Mouse (Mus musculus): ENCODE results near the gene Morn4. TPM values are rescaled to one million over a fixed set of nuclear protein-coding genes. Genes with fewer than 3 reads are reported as not detected.

Morn4 gene
- 32.3 TPM for polyA plus RNA-seq (2012; fragmentation: generic; extraction: Trizol)

DNA sequence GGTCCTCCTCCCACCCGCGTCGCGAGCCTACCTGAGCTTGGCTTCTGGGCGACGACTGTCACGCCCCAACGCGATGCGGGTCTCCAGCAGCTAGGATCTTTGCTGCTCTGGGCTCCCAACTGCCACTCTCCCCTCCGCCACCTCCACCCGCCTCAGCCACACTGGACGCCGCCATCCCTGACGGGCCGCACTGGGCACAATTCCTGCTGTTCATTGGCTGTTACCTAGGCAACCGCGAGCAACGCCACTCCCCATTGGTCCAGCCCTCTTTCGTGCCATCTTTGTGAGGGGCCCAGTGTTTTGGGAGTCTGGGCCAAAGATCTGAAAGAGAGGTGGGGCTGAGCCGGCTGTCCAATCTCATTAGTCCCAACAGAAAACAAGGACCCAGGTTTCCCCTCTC is at the start of gene Morn4:
Morn4 (minus strand) TSS at position 192 of the 400 bp plus-strand sequence.
- Histone ChIP-seq H3ac (ENCODE audit: control insufficient read depth, insufficient read length) (peak within 1 kb of the TSS; percentile 2), H3K27me3 (ENCODE audit: control insufficient read depth, insufficient read depth, insufficient read length) (no peaks in the 10 kb centered on the region), H3K4me2 (ENCODE audit: low read depth) (peak within 1 kb of the TSS; percentile 94), H3K36me3 (ENCODE audit: control insufficient read depth, insufficient read depth) (no peaks in the 10 kb centered on the region), H3K79me2 (ENCODE audit: control insufficient read depth, insufficient read depth) (peaks cover 5% of the 10 kb centered on the region), H3K4me3 (peak within 1 kb of the TSS; percentile 59)
- TF ChIP-seq REST (IDR thresholded peaks at IDR 0.05; ENCODE audit: insufficient read depth, insufficient read length) (no peak), POLR2AphosphoS2 (IDR thresholded peaks at IDR 0.05; ENCODE audit: insufficient read length, low read depth) (peak; percentile 80), E2F4 (IDR thresholded peaks at IDR 0.05; ENCODE audit: insufficient read depth) (no peak), MAX (IDR thresholded peaks at IDR 0.05; ENCODE audit: low read depth) (no peak), USF1 (IDR thresholded peaks at IDR 0.05; ENCODE audit: low read depth) (no peak), MYOD1 (IDR thresholded peaks at IDR 0.05; ENCODE audit: control insufficient read depth in 1 of 3, insufficient read length in 2 of 3, low read depth in 2 of 3) (no peak), CEBPB (IDR thresholded peaks at IDR 0.05; ENCODE audit: insufficient read depth, poor library complexity, severe bottlenecking) (no peak), POLR2A (IDR thresholded peaks at IDR 0.05; ENCODE audit: insufficient read length, low read depth) (peak; percentile 91)

DNA sequence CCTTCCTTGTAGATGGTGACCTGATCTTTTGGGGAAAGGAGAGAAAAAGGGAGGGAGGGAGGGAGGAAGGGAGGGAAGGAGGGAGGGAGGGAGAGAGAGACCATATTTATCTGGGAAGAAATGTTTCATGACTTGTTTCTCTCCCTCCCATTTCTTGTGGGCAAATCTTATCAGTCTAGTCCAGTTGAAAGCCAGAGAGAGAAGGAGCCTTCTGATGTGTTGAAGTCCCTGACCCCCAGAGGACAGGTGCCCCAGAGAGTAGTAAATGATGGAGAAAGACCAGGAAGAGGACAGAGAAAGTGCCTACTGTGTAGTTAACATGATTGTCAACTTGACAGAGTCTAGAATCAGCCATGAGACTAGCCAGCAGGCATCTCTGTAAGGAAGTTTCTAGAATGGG is 48.9 kb upstream of the Morn4 start:
- no peak overlapping the region for H3ac ChIP-seq (ENCODE audit: control insufficient read depth, insufficient read length)
- H3K36me3 ChIP-seq (ENCODE audit: control insufficient read depth, insufficient read depth): no peaks in the 10 kb centered on the region
- H3K4me3 ChIP-seq: no peak overlapping the region
- TF ChIP-seq CEBPB (IDR thresholded peaks at IDR 0.05; ENCODE audit: insufficient read depth, poor library complexity, severe bottlenecking): no peak
- TF ChIP-seq MYOD1 (IDR thresholded peaks at IDR 0.05; ENCODE audit: control insufficient read depth in 1 of 3, insufficient read length in 2 of 3, low read depth in 2 of 3): no peak
- no peak for TF ChIP-seq E2F4 (IDR thresholded peaks at IDR 0.05; ENCODE audit: insufficient read depth)
- no peak for TF ChIP-seq TCF12 (IDR thresholded peaks at IDR 0.05; ENCODE audit: insufficient read depth, poor library complexity, severe bottlenecking)
- TF ChIP-seq SRF (IDR thresholded peaks at IDR 0.05; ENCODE audit: control insufficient read depth, insufficient read length, low read depth): no peak
- TF ChIP-seq POLR2AphosphoS2 (IDR thresholded peaks at IDR 0.05; ENCODE audit: insufficient read length, low read depth): no peak
- no peak for TF ChIP-seq TCF3 (IDR thresholded peaks at IDR 0.05; ENCODE audit: insufficient read length, low read depth)
- no peak for TF ChIP-seq REST (IDR thresholded peaks at IDR 0.05; ENCODE audit: insufficient read depth, insufficient read length)
- TF ChIP-seq POLR2A (IDR thresholded peaks at IDR 0.05; ENCODE audit: insufficient read length, low read depth): no peak
- TF ChIP-seq MAX (IDR thresholded peaks at IDR 0.05; ENCODE audit: low read depth): no peak
- TF ChIP-seq MYOG (IDR thresholded peaks at IDR 0.05; ENCODE audit: control insufficient read depth in 1 of 3, insufficient read depth in 1 of 3, insufficient read length in 2 of 3, low read depth in 2 of 3): no peak
- no peak for TF ChIP-seq USF1 (IDR thresholded peaks at IDR 0.05; ENCODE audit: low read depth)
- H3K79me2 ChIP-seq (ENCODE audit: control insufficient read depth, insufficient read depth): no peaks in the 10 kb centered on the region
- no peak overlapping the region for H3K4me2 ChIP-seq (ENCODE audit: low read depth)
- no peaks in the 10 kb centered on the region for H3K27me3 ChIP-seq (ENCODE audit: control insufficient read depth, insufficient read depth, insufficient read length)

DNA sequence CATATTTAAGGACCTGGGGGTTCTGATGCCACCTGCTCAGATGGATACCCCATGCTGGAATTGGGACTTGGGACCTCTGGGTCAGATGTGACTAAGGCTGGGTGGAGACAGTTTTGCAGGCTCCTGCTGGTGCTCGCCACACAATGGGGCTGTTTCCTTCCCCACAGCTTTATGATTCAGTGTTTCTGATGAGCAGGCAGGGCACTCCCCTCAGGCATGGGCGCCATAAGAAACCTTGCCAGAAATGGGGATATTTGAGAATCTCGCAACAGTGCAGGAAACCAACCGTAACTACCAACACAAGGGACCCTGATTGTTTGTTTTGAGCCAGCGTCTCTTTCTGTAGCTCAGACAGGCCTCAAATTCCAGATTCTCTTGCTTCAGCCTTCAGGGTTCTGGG is 44.9 kb upstream of the Morn4 start:
- peak overlapping the region; percentile 46 for H3K4me2 ChIP-seq (ENCODE audit: low read depth)
- peaks cover 23% of the 10 kb centered on the region for H3K79me2 ChIP-seq (ENCODE audit: control insufficient read depth, insufficient read depth)
- H3K27me3 ChIP-seq (ENCODE audit: control insufficient read depth, insufficient read depth, insufficient read length): no peaks in the 10 kb centered on the region
- TF ChIP-seq MYOG (IDR thresholded peaks at IDR 0.05; ENCODE audit: control insufficient read depth in 1 of 3, insufficient read depth in 1 of 3, insufficient read length in 2 of 3, low read depth in 2 of 3) (no peak), POLR2A (IDR thresholded peaks at IDR 0.05; ENCODE audit: insufficient read length, low read depth) (no peak), SRF (IDR thresholded peaks at IDR 0.05; ENCODE audit: control insufficient read depth, insufficient read length, low read depth) (no peak), CEBPB (IDR thresholded peaks at IDR 0.05; ENCODE audit: insufficient read depth, poor library complexity, severe bottlenecking) (no peak), REST (IDR thresholded peaks at IDR 0.05; ENCODE audit: insufficient read depth, insufficient read length) (no peak), TCF12 (IDR thresholded peaks at IDR 0.05; ENCODE audit: insufficient read depth, poor library complexity, severe bottlenecking) (no peak), MYOD1 (IDR thresholded peaks at IDR 0.05; ENCODE audit: control insufficient read depth in 1 of 3, insufficient read length in 2 of 3, low read depth in 2 of 3) (no peak), USF1 (IDR thresholded peaks at IDR 0.05; ENCODE audit: low read depth) (no peak), E2F4 (IDR thresholded peaks at IDR 0.05; ENCODE audit: insufficient read depth) (no peak)
- H3K36me3 ChIP-seq (ENCODE audit: control insufficient read depth, insufficient read depth): no peaks in the 10 kb centered on the region
- H3K4me3 ChIP-seq: no peak overlapping the region
- no peak overlapping the region for H3ac ChIP-seq (ENCODE audit: control insufficient read depth, insufficient read length)

DNA sequence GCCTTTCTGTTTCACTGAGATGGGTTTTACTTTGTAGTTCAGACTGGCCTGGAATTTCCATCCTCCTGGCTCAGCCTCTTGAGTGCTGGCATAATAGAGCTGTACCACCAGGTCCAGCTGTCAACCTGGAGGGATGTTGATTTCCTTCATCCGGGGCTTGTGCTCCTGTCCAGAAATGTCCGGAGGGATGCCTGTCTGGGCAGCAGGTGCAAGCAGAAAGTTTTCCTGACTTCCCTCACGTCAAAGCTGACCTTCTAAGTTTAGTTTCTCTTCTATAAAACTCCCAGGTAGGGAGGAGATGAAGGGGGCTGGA is 44.1 kb upstream of the Morn4 start:
- Histone ChIP-seq H3K4me2 (ENCODE audit: low read depth) (peak overlapping the region; percentile 46), H3K4me3 (no peak overlapping the region), H3K27me3 (ENCODE audit: control insufficient read depth, insufficient read depth, insufficient read length) (no peaks in the 10 kb centered on the region), H3ac (ENCODE audit: control insufficient read depth, insufficient read length) (no peak overlapping the region), H3K36me3 (ENCODE audit: control insufficient read depth, insufficient read depth) (no peaks in the 10 kb centered on the region), H3K79me2 (ENCODE audit: control insufficient read depth, insufficient read depth) (peaks cover 23% of the 10 kb centered on the region)
- TF ChIP-seq TCF3 (IDR thresholded peaks at IDR 0.05; ENCODE audit: insufficient read length, low read depth) (no peak), MYOG (IDR thresholded peaks at IDR 0.05; ENCODE audit: control insufficient read depth in 1 of 3, insufficient read depth in 1 of 3, insufficient read length in 2 of 3, low read depth in 2 of 3) (no peak), POLR2A (IDR thresholded peaks at IDR 0.05; ENCODE audit: insufficient read length, low read depth) (no peak), E2F4 (IDR thresholded peaks at IDR 0.05; ENCODE audit: insufficient read depth) (no peak), MAX (IDR thresholded peaks at IDR 0.05; ENCODE audit: low read depth) (no peak), TCF12 (IDR thresholded peaks at IDR 0.05; ENCODE audit: insufficient read depth, poor library complexity, severe bottlenecking) (no peak), CEBPB (IDR thresholded peaks at IDR 0.05; ENCODE audit: insufficient read depth, poor library complexity, severe bottlenecking) (no peak), MYOD1 (IDR thresholded peaks at IDR 0.05; ENCODE audit: control insufficient read depth in 1 of 3, insufficient read length in 2 of 3, low read depth in 2 of 3) (no peak), SRF (IDR thresholded peaks at IDR 0.05; ENCODE audit: control insufficient read depth, insufficient read length, low read depth) (no peak), USF1 (IDR thresholded peaks at IDR 0.05; ENCODE audit: low read depth) (no peak), REST (IDR thresholded peaks at IDR 0.05; ENCODE audit: insufficient read depth, insufficient read length) (no peak), POLR2AphosphoS2 (IDR thresholded peaks at IDR 0.05; ENCODE audit: insufficient read length, low read depth) (no peak)
